Mouse (Mus musculus) forebrain, embryonic 14.5 days (tissue): Measurements from ENCODE around the gene Olfr768. TPM values are rescaled to one million over a fixed set of nuclear protein-coding genes. Genes with fewer than 3 reads are reported as not detected.
A peak's percentile ranks its signal among the peaks of the same experiment; 100 is the strongest.
"Not testable (repeated sequence)": the region's sequence is repeated elsewhere in the genome, so short reads cannot be mapped to it uniquely, and the experiment has no call there.

Experiments
- ATAC-seq: fragments of 200-750 bp; cut with Nextera tagmentation; 2 replicates; pipeline ENCODE4 v1.8.0; 2017; ENCODE audit warnings: mild to moderate bottlenecking, moderate library complexity
- DNase-seq: peaks from one replicate; pipeline ENCODE4 v3.0.0-alpha.2; 2015; ENCODE audit warnings: low spot score
- H3K27ac ChIP-seq: fragments of 300-500 bp; sonication (generic); 2 replicates; pipeline ENCODE4 v1.5.1; 2014; ENCODE audit warnings: low read depth, mild to moderate bottlenecking, control low read depth, low read length, moderate library complexity
- H3K27me3 ChIP-seq: fragments of 300-500 bp; sonication (generic); replicated peaks from 2 replicates; pipeline ENCODE4 v1.6.1; 2014; ENCODE audit warnings: low read length, control low read depth, mixed read lengths; ENCODE audit not compliant: control insufficient read depth, insufficient read depth
- H3K36me3 ChIP-seq: fragments of 300-500 bp; sonication (generic); 2 replicates; pipeline ENCODE4 v1.6.1; 2014; ENCODE audit warnings: low read length, control low read depth; ENCODE audit not compliant: control insufficient read depth, insufficient read depth
- H3K4me1 ChIP-seq: fragments of 300-500 bp; sonication (generic); 2 replicates; pipeline ENCODE4 v1.6.1; 2014; ENCODE audit warnings: antibody characterized with exemption, low read length, control low read depth; ENCODE audit not compliant: control insufficient read depth, insufficient read depth
- H3K4me2 ChIP-seq: fragments of 300-500 bp; sonication (generic); 2 replicates; pipeline ENCODE4 v1.6.1; 2014; ENCODE audit warnings: mild to moderate bottlenecking, control low read depth, low read length
- H3K4me3 ChIP-seq: fragments of 300-500 bp; sonication (generic); 2 replicates; pipeline ENCODE4 v1.5.1; 2014; ENCODE audit warnings: low read depth, low read length, control low read depth
- H3K9ac ChIP-seq: fragments of 300-500 bp; sonication (generic); 2 replicates; pipeline ENCODE4 v1.6.1; 2014; ENCODE audit warnings: mild to moderate bottlenecking, low read length, control low read depth, moderate library complexity
- H3K9me3 ChIP-seq: fragments of 300-500 bp; sonication (generic); replicated peaks from 2 replicates; pipeline ENCODE4 v1.6.1; 2016; ENCODE audit warnings: low read length, control low read depth, mixed read lengths; ENCODE audit not compliant: control insufficient read depth
- WGBS: fragments of 180-500 bp; shearing (Covaris S2); extraction: QIAGEN DNeasy Blood & Tissue Kit; methylation state at CpG from one replicate; pipeline ENCODE4 v1.1.7; 2014; 5-methylcytosine and 5-hydroxymethylcytosine counted together
- polyA plus RNA-seq: library from polyadenylated mRNA; unstranded; fragments of >200 nt; fragmentation: Nextera tagmentation; extraction: Ambion mirVana; gene quantifications from 2 replicates; pipeline ENCODE4 v1.2.1, GENCODE M21; 2014

Gene Olfr768
- not detected in 2 replicates for polyA plus RNA-seq

- H3K4me2 ChIP-seq: no peak within 1 kb of the TSS
- no peak for DNase-seq
- no peak within 1 kb of the TSS for H3K4me3 ChIP-seq
- no peaks in the 10 kb centered on the region for H3K9me3 ChIP-seq
- no peak within 1 kb of the TSS for H3K9ac ChIP-seq
- no peaks in the 10 kb centered on the region for H3K4me1 ChIP-seq
- no peak for ATAC-seq
- H3K36me3 ChIP-seq: no peaks in the 10 kb centered on the region
- WGBS: 87% methylated on average over 1 of the region's 1 CpGs
- H3K27me3 ChIP-seq: no peaks in the 10 kb centered on the region
- H3K27ac ChIP-seq: no peak within 1 kb of the TSS
These were observed at the start of gene Olfr768 for GRCm38 (mm10) chr10:129099275-129099674. Gene Olfr768 (minus strand): TSS chr10:129099375.

- no peaks in the 10 kb centered on the region for H3K36me3 ChIP-seq
- WGBS: 65% methylated on average over 2 of the region's 2 CpGs
- H3K27me3 ChIP-seq: no peaks in the 10 kb centered on the region
- H3K4me3 ChIP-seq: no peak within 1 kb of the TSS
- H3K4me1 ChIP-seq: no peaks in the 10 kb centered on the region
- no peaks in the 10 kb centered on the region for H3K9me3 ChIP-seq
- no peak within 1 kb of the TSS for H3K27ac ChIP-seq
- peak; percentile 0 for DNase-seq
- ATAC-seq: no peak
- H3K4me2 ChIP-seq: no peak within 1 kb of the TSS
- no peak within 1 kb of the TSS for H3K9ac ChIP-seq
These were observed 39.7 kb upstream of the Olfr768 start, which contains the start of gene Olfr770 for GRCm38 (mm10) chr10:129138898-129139297. Gene Olfr770 (minus strand): TSS chr10:129138998.

- H3K27me3 ChIP-seq: no peaks in the 10 kb centered on the region
- no peak within 1 kb of the TSS for H3K4me2 ChIP-seq
- no peak within 1 kb of the TSS for H3K9ac ChIP-seq
- WGBS: 96% methylated on average over 2 of the region's 2 CpGs
- H3K4me3 ChIP-seq: no peak within 1 kb of the TSS
- no peak for DNase-seq
- ATAC-seq: no peak
- no peaks in the 10 kb centered on the region for H3K4me1 ChIP-seq
- H3K27ac ChIP-seq: no peak within 1 kb of the TSS
- no peaks in the 10 kb centered on the region for H3K9me3 ChIP-seq
- H3K36me3 ChIP-seq: no peaks in the 10 kb centered on the region
These were observed 18.6 kb upstream of the Olfr768 start, which contains the start of gene Olfr769 for GRCm38 (mm10) chr10:129117761-129118160. Gene Olfr769 (minus strand): TSS chr10:129117861.

GRCm38 (mm10) chr10:129115146-129115545 is 16.0 kb upstream of the Olfr768 start:
- Histone ChIP-seq H3K27me3 (no peaks in the 10 kb centered on the region), H3K4me3 (no peak overlapping the region), H3K36me3 (no peaks in the 10 kb centered on the region), H3K9me3 (no peaks in the 10 kb centered on the region), H3K4me2 (no peak overlapping the region), H3K9ac (no peak overlapping the region), H3K4me1 (no peaks in the 10 kb centered on the region), H3K27ac (no peak overlapping the region)
- WGBS: 96% methylated on average over 3 of the region's 3 CpGs
- DNase-seq: no peak
- ATAC-seq: no peak

- no peak overlapping the region for H3K27ac ChIP-seq
These were observed 2.1 kb upstream of the Olfr768 start for GRCm38 (mm10) chr10:129101231-129101630.

GRCm38 (mm10) chr10:129082810-129083209 is 16.4 kb downstream of the Olfr768 start, which contains the start of gene Olfr767:
Gene Olfr767 (minus strand): TSS chr10:129082910.
- not testable (repeated sequence) for H3K9ac ChIP-seq, H3K9me3 ChIP-seq, H3K27me3 ChIP-seq, DNase-seq, H3K4me1 ChIP-seq, H3K4me2 ChIP-seq, H3K27ac ChIP-seq, H3K4me3 ChIP-seq, ATAC-seq, H3K36me3 ChIP-seq

More at GRCm38 (mm10) chr10:129101231-129101630, 2.1 kb upstream of the Olfr768 start:
- H3K36me3 ChIP-seq: no peaks in the 10 kb centered on the region
- no peak for DNase-seq
- 48% methylated on average over 3 of the region's 3 CpGs for WGBS
- H3K4me1 ChIP-seq: no peaks in the 10 kb centered on the region
- no peaks in the 10 kb centered on the region for H3K27me3 ChIP-seq
- no peak overlapping the region for H3K4me3 ChIP-seq
- H3K9me3 ChIP-seq: no peaks in the 10 kb centered on the region
- no peak overlapping the region for H3K9ac ChIP-seq
- H3K4me2 ChIP-seq: no peak overlapping the region
- ATAC-seq: no peak

GRCm38 (mm10) chr10:129068877-129069276 is 30.3 kb downstream of the Olfr768 start, which contains the start of gene Olfr766-ps1:
Gene Olfr766-ps1 (minus strand): TSS chr10:129068977.
- H3K36me3 ChIP-seq: no peaks in the 10 kb centered on the region
- no peaks in the 10 kb centered on the region for H3K4me1 ChIP-seq
- 51% methylated on average over 2 of the region's 2 CpGs for WGBS
- DNase-seq (peak; percentile 0), ATAC-seq (no peak)
- no peak within 1 kb of the TSS for H3K9ac ChIP-seq
- H3K9me3 ChIP-seq: no peaks in the 10 kb centered on the region
- no peak within 1 kb of the TSS for H3K27ac ChIP-seq
- H3K4me3 ChIP-seq: no peak within 1 kb of the TSS
- H3K27me3 ChIP-seq: no peaks in the 10 kb centered on the region
- no peak within 1 kb of the TSS for H3K4me2 ChIP-seq

GRCm38 (mm10) chr10:129049898-129050297 is 49.3 kb downstream of the Olfr768 start, which contains the start of gene Olfr765:
Gene Olfr765 (minus strand): TSS chr10:129049998.
- not testable (repeated sequence) for H3K4me1 ChIP-seq, H3K27me3 ChIP-seq, H3K4me3 ChIP-seq, ATAC-seq, H3K9ac ChIP-seq, DNase-seq, H3K27ac ChIP-seq, H3K4me2 ChIP-seq, H3K9me3 ChIP-seq, H3K36me3 ChIP-seq
